Mouse (Mus musculus): Measurements from ENCODE around the gene Cma1. TPM values are rescaled to one million over a fixed set of nuclear protein-coding genes. Genes with fewer than 3 reads are reported as not detected.
A peak's percentile ranks its signal among the peaks of the same experiment; 100 is the strongest.

Gene Cma1
- polyA plus RNA-seq, 1 experiment, result not detected

DNA sequence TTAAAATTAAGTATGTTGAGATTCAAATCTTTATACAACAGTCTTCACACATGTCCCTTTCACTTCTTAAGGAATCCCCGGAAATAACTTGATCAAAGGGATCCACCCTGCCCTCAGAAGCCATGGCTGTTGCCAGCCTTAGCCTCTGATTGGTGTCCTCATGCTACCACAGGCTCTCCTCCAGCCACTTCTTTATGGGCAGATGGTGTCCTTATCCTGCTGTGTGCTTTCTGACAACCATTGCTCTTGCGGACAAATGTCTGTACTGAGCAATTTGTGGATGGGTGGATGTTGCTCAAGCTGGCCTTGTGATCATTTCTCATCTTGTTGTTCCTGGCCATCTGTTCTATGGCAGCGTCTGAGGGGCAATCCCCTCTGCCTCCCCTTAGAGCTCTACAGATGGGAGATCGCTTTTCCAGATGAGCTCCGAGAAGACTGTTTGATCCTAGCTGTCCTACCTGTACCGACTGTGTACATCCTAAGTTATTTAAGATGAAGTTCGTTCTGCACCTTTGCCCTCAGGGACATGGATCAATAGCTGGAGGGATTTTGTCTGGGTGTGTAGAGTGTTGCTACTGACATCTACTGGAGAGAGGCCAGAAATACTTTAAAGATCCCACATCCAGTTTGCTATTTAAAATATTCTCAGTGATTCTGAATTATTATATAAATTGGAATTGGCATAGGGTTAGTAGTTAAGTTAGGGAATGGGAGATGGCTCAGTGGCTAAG is 4.2 kb downstream of the Cma1 start:
- H3K27ac ChIP-seq (ENCODE audit: insufficient read depth, low read depth, low read length), result no peak overlapping the region
- H3K27me3 ChIP-seq (ENCODE audit: control insufficient read depth, insufficient read depth, low read length), result no peaks in the 10 kb centered on the region
- no peak overlapping the region for H3K4me3 ChIP-seq (ENCODE audit: low read depth, low read length)
- TF ChIP-seq POLR2A (IDR thresholded peaks at IDR 0.05; ENCODE audit: low read depth, low read length), result no peak
- TF ChIP-seq CTCF (IDR thresholded peaks at IDR 0.05; ENCODE audit: extremely low read depth, insufficient read length, insufficient replicate concordance, low read depth, low read length), result no peak
- H3K4me1 ChIP-seq (ENCODE audit: control insufficient read depth, insufficient read depth, insufficient read length, low read length), result no peaks in the 10 kb centered on the region
- no peaks in the 10 kb centered on the region for H3K36me3 ChIP-seq (ENCODE audit: control insufficient read depth, insufficient read depth, low read length)
- WGBS, result 31% methylated on average over 7 of the region's 7 CpGs

DNA sequence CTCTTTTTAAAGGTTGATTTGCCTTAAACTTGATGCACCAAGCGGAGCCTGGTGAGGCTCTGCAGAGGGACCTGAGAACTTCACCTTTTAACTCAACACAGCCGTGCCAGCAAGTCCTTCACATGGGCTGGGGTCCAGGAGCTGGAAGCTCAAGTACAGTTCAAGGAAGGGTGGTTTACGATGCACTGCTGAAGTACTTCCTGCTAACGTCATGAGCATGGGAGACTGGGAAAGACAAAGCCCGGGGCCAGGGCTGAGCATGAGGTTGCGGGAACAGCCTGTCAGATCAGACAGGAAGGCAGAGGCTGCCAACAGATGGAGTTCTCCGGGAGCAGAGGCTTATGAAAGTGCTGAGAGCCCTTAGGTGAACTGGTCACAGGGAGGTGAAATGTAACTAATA is 10.9 kb downstream of the Cma1 start:
- Histone ChIP-seq H3K27me3 (ENCODE audit: control insufficient read depth, insufficient read depth, low read length) (no peaks in the 10 kb centered on the region), H3K27ac (ENCODE audit: insufficient read depth, low read depth, low read length) (no peak overlapping the region), H3K4me3 (ENCODE audit: low read depth, low read length) (no peak overlapping the region), H3K36me3 (ENCODE audit: control insufficient read depth, insufficient read depth, low read length) (no peaks in the 10 kb centered on the region), H3K4me1 (ENCODE audit: control insufficient read depth, insufficient read depth, insufficient read length, low read length) (no peaks in the 10 kb centered on the region)
- TF ChIP-seq CTCF (IDR thresholded peaks at IDR 0.05; ENCODE audit: extremely low read depth, insufficient read length, insufficient replicate concordance, low read depth, low read length) (no peak), POLR2A (IDR thresholded peaks at IDR 0.05; ENCODE audit: low read depth, low read length) (no peak)
- 17% methylated on average over 7 of the region's 7 CpGs for WGBS

DNA sequence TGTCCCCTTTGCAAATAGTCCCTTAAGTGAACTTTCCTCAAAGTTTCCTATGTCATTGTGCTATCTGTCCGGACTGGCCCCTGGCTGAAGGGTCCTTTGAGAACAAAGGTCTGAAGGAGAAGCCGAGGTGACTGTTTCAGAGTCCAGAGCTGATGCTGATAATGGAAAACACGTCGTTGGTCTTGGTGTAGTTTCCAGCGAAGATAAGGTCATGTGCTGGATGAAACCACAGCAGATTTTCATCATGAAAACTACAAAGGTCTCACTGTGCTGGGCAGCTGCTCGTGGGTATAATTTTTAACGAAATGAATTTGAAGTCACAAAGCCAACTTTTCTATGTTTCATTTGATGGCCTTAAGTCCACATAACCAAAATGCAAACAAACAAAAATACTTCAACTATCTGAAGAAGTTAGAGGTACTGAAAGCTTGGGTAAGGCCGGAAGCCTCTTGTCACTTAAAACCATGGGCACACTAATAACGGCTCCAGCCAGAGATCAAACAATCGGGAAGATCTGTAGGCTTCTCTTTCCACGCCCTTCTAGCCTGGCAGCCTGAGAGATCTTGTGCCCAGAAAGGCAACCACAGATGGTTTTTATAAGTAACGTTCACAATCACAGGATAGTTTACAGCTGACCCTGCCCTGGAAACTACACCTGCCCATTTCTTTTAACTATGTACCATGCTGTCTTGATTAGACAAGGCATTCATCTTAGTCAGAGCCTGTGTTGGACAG is 15.0 kb downstream of the Cma1 start:
- Histone ChIP-seq H3K27ac (ENCODE audit: insufficient read depth, low read depth, low read length) (no peak overlapping the region), H3K36me3 (ENCODE audit: control insufficient read depth, insufficient read depth, low read length) (no peaks in the 10 kb centered on the region), H3K4me1 (ENCODE audit: control insufficient read depth, insufficient read depth, insufficient read length, low read length) (no peaks in the 10 kb centered on the region), H3K27me3 (ENCODE audit: control insufficient read depth, insufficient read depth, low read length) (no peaks in the 10 kb centered on the region), H3K4me3 (ENCODE audit: low read depth, low read length) (no peak overlapping the region)
- TF ChIP-seq CTCF (IDR thresholded peaks at IDR 0.05; ENCODE audit: extremely low read depth, insufficient read length, insufficient replicate concordance, low read depth, low read length), result no peak
- TF ChIP-seq POLR2A (IDR thresholded peaks at IDR 0.05; ENCODE audit: low read depth, low read length), result no peak
- WGBS, result 39% methylated on average over 12 of the region's 12 CpGs

DNA sequence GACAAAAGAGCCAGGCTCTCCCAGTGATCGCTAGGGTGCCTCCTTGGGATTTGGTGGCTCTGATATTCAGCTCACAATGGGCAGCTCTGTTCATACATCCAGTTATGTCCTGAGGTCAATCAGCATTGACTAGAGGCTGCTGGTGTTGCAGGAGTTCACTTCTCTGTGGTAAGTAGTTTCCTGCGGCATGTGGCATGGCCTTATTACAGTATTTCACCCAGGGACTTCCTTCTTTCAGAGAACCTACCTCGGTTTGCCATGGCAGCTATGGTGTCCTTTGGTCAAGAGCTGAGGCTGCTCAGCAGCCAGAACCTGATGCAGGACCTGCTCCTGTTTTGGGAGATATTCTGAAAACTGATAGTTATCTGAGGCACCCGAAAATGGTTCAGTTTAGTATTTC is 17.6 kb downstream of the Cma1 start:
- Histone ChIP-seq H3K27me3 (ENCODE audit: control insufficient read depth, insufficient read depth, low read length) (no peaks in the 10 kb centered on the region), H3K27ac (ENCODE audit: insufficient read depth, low read depth, low read length) (no peak overlapping the region), H3K4me3 (ENCODE audit: low read depth, low read length) (no peak overlapping the region), H3K36me3 (ENCODE audit: control insufficient read depth, insufficient read depth, low read length) (no peaks in the 10 kb centered on the region), H3K4me1 (ENCODE audit: control insufficient read depth, insufficient read depth, insufficient read length, low read length) (no peaks in the 10 kb centered on the region)
- TF ChIP-seq POLR2A (IDR thresholded peaks at IDR 0.05; ENCODE audit: low read depth, low read length) (no peak), CTCF (IDR thresholded peaks at IDR 0.05; ENCODE audit: extremely low read depth, insufficient read length, insufficient replicate concordance, low read depth, low read length) (no peak)
- WGBS, result 74% methylated on average over 4 of the region's 4 CpGs

DNA sequence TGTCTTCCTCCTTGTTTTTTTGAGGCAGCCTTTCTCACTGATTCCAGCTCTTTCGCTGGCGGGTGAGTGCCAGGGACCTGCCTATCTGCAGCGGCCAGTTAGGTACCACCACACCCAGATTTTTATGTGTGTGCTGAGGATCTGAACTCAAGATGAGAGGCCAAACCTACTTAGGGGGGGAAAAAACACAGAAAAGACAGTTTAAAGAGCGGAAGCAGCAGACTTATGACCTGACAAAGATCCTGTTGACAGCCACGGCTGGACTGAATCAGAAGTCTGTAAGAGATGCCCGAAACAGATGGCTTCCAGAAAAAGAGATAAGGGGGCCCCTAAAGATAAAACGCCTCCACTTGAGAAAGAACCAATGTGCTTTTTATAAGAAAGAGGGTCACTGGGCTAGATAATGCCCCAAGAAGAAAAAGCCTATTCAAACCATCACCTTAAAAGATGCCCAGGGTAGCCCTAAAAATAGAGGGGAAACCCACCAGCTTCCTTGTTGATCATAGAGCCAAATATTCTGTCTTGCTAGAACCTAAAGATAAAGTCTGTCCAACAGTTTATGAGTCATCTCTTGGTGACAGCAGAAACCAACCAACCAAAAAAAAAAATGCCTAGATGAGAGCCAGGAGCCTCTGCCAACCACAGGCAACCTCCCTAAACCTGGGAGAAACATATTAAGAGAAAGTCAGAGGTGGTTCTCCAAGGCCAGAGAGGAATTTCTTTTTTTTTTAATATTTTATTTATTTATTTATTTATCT is 21.8 kb downstream of the Cma1 start:
- TF ChIP-seq CTCF (IDR thresholded peaks at IDR 0.05; ENCODE audit: extremely low read depth, insufficient read length, insufficient replicate concordance, low read depth, low read length), result no peak
- TF ChIP-seq POLR2A (IDR thresholded peaks at IDR 0.05; ENCODE audit: low read depth, low read length), result no peak
- WGBS, result 26% methylated on average over 7 of the region's 7 CpGs
- H3K4me1 ChIP-seq (ENCODE audit: control insufficient read depth, insufficient read depth, insufficient read length, low read length), result no peaks in the 10 kb centered on the region
- H3K27me3 ChIP-seq (ENCODE audit: control insufficient read depth, insufficient read depth, low read length), result no peaks in the 10 kb centered on the region
- no peaks in the 10 kb centered on the region for H3K36me3 ChIP-seq (ENCODE audit: control insufficient read depth, insufficient read depth, low read length)
- H3K27ac ChIP-seq (ENCODE audit: insufficient read depth, low read depth, low read length), result no peak overlapping the region
- H3K4me3 ChIP-seq (ENCODE audit: low read depth, low read length), result no peak overlapping the region

DNA sequence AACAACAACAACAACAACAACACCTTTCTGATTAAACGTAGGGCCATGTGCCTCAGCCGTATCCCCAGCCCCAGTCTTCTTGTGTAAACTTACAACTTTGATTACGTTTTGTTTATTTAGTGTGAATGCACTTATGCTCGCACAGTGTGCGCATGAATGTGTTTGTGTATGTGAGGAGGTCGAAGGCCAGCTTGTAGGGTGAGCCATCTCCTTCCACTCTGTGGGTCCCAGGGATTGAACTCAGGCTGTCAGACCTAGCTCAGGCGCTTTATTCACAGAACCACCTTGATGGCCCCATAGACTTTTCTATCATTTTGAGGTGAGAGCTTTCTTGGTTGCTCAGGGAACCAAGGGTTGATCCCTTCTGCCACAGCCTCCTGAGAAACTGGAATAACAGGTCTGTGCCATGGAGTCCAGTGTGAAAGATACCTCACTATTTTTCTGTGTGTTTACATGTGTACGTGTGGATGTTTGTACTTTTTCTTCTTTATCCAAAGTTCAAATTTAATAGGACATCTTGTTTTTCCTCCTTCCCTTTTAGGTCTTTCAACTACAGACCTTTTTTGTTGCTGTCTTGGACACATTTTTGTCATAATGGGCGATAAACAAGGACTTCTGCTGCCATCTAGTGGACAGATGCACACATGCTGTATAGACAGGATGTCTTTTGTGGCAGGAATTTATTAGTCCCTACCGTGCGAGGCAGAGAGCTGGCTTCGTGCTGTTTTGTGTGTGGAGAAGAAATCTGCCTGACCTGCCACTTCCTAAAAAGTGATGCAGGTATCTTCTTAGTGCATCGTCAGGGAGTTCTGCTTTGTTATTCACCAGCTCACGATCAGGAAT is 26.0 kb downstream of the Cma1 start:
- Histone ChIP-seq H3K4me1 (ENCODE audit: control insufficient read depth, insufficient read depth, insufficient read length, low read length) (no peaks in the 10 kb centered on the region), H3K27ac (ENCODE audit: insufficient read depth, low read depth, low read length) (no peak overlapping the region), H3K27me3 (ENCODE audit: control insufficient read depth, insufficient read depth, low read length) (no peaks in the 10 kb centered on the region), H3K4me3 (ENCODE audit: low read depth, low read length) (no peak overlapping the region), H3K36me3 (ENCODE audit: control insufficient read depth, insufficient read depth, low read length) (no peaks in the 10 kb centered on the region)
- no peak for TF ChIP-seq POLR2A (IDR thresholded peaks at IDR 0.05; ENCODE audit: low read depth, low read length)
- TF ChIP-seq CTCF (IDR thresholded peaks at IDR 0.05; ENCODE audit: extremely low read depth, insufficient read length, insufficient replicate concordance, low read depth, low read length), result peak; percentile 1; the same call in 1 of the 2 replicates
- 18% methylated on average over 14 of the region's 14 CpGs for WGBS

All from small intestine, adult 2 months (tissue).